Mouse (Mus musculus): Measurements from ENCODE around the gene Bcdin3d. TPM values are rescaled to one million over a fixed set of nuclear protein-coding genes. Genes with fewer than 3 reads are reported as not detected.

Bcdin3d gene
- total and polyA plus RNA-seq, 3 experiments, result 7.8 to 31.3 (median 13.7) TPM

- Histone ChIP-seq H3K27ac (ENCODE audit: control insufficient read depth, low read depth, low read length) (no peak overlapping the region), H3K9me3 (replicated peaks; ENCODE audit: insufficient read depth, low read length) (no peaks in the 10 kb centered on the region), H3K79me2 (ENCODE audit: control insufficient read depth, insufficient read depth, low read length, poor library complexity) (peaks cover 5% of the 10 kb centered on the region), H3K4me1 (ENCODE audit: control insufficient read depth in 1 of 2, insufficient read depth in 2 of 2, low read length in 2 of 2) (peaks cover 0 to 15% of the 10 kb centered on the region in 2 experiments; a peak in 2 of 4 replicates), H3K4me3 (ENCODE audit: control insufficient read depth in 1 of 2, insufficient read depth in 1 of 2, low read depth in 2 of 2, low read length in 2 of 2) (no peak overlapping the region), H3K9ac (ENCODE audit: control insufficient read depth, low read depth, low read length, poor library complexity, severe bottlenecking) (no peak overlapping the region), H3K36me3 (ENCODE audit: control insufficient read depth in 1 of 2, insufficient read depth in 2 of 2, low read length in 2 of 2) (peaks cover 0 to 15% of the 10 kb centered on the region in 2 experiments; a peak in 2 of 4 replicates), H3K27me3 (ENCODE audit: control insufficient read depth in 1 of 2, insufficient read depth in 2 of 2, low read length in 2 of 2) (no peaks in the 10 kb centered on the region)
- DNase-seq (ENCODE audit: low read depth, low spot score), result no peak
- TF ChIP-seq UBTF (IDR thresholded peaks at IDR 0.05; ENCODE audit: borderline replicate concordance, insufficient read depth, low read depth, low read length), result no peak
- no peak for TF ChIP-seq RCOR1 (IDR thresholded peaks at IDR 0.05; ENCODE audit: low read depth, low read length)
- TF ChIP-seq HCFC1 (IDR thresholded peaks at IDR 0.05; ENCODE audit: low read depth, low read length), result no peak
- TF ChIP-seq E2F4 (IDR thresholded peaks at IDR 0.05; ENCODE audit: borderline replicate concordance, low read depth, low read length), result no peak
- TF ChIP-seq MEF2A (IDR thresholded peaks at IDR 0.05; ENCODE audit: extremely low read depth, insufficient replicate concordance, low read depth, low read length, poor library complexity, severe bottlenecking), result no peak
- TF ChIP-seq ZMIZ1 (IDR thresholded peaks at IDR 0.05; ENCODE audit: low read depth, low read length), result no peak
- TF ChIP-seq KAT2A (conservative IDR thresholded peaks at IDR 0.05; ENCODE audit: low read depth, low read length), result no peak
- no peak for TF ChIP-seq MXI1 (IDR thresholded peaks at IDR 0.05; ENCODE audit: low read depth, low read length)
- no peak for TF ChIP-seq ELF1 (IDR thresholded peaks at IDR 0.05; ENCODE audit: low read depth, low read length)
- TF ChIP-seq EP300 (IDR thresholded peaks at IDR 0.05; ENCODE audit: low read depth in 1 of 2, low read length in 2 of 2), result no peak
These were observed 4.2 kb downstream of the Bcdin3d start for GRCm38 (mm10) chr15:99470224-99470761.

- H3K27me3 ChIP-seq (ENCODE audit: control insufficient read depth in 1 of 2, insufficient read depth in 2 of 2, low read length in 2 of 2), result no peaks in the 10 kb centered on the region
- H3K9ac ChIP-seq (ENCODE audit: control insufficient read depth, low read depth, low read length, poor library complexity, severe bottlenecking), result no peak overlapping the region
- H3K4me1 ChIP-seq (ENCODE audit: control insufficient read depth in 1 of 2, insufficient read depth in 2 of 2, low read length in 2 of 2), result peaks cover 0 to 9% of the 10 kb centered on the region in 2 experiments; a peak in 2 of 4 replicates
- H3K9me3 ChIP-seq (replicated peaks; ENCODE audit: insufficient read depth, low read length), result no peaks in the 10 kb centered on the region
- peaks cover 0 to 10% of the 10 kb centered on the region in 2 experiments; a peak in 2 of 4 replicates for H3K36me3 ChIP-seq (ENCODE audit: control insufficient read depth in 1 of 2, insufficient read depth in 2 of 2, low read length in 2 of 2)
- H3K27ac ChIP-seq (ENCODE audit: control insufficient read depth, low read depth, low read length), result no peak overlapping the region
- peaks cover 5% of the 10 kb centered on the region for H3K79me2 ChIP-seq (ENCODE audit: control insufficient read depth, insufficient read depth, low read length, poor library complexity)
- TF ChIP-seq ZMIZ1 (IDR thresholded peaks at IDR 0.05; ENCODE audit: low read depth, low read length), result no peak
- TF ChIP-seq GABPA (IDR thresholded peaks at IDR 0.05; ENCODE audit: low read depth, low read length), result no peak
- TF ChIP-seq POLR2AphosphoS5 (IDR thresholded peaks at IDR 0.05; ENCODE audit: borderline replicate concordance, low read depth, low read length), result no peak
- TF ChIP-seq CTCF (IDR thresholded peaks at IDR 0.05 in 2 of 3, conservative IDR thresholded peaks at IDR 0.05 in 1 of 3; ENCODE audit: control insufficient read depth in 1 of 3, insufficient read depth in 1 of 3, low read depth in 2 of 3, low read length in 3 of 3, poor library complexity in 1 of 3, severe bottlenecking in 1 of 3), result no peak
- no peak for TF ChIP-seq MYC (IDR thresholded peaks at IDR 0.05; ENCODE audit: low read depth, low read length)
- TF ChIP-seq POLR2AphosphoS2 (IDR thresholded peaks at IDR 0.05; ENCODE audit: low read length), result no peak
- TF ChIP-seq MYB (IDR thresholded peaks at IDR 0.05; ENCODE audit: low read depth, low read length), result no peak
- TF ChIP-seq SIN3A (IDR thresholded peaks at IDR 0.05; ENCODE audit: low read length), result no peak
- TF ChIP-seq UBTF (IDR thresholded peaks at IDR 0.05; ENCODE audit: borderline replicate concordance, insufficient read depth, low read depth, low read length), result no peak
- TF ChIP-seq USF1 (IDR thresholded peaks at IDR 0.05; ENCODE audit: low read depth, low read length), result no peak
- no peak for DNase-seq (ENCODE audit: low read depth, low spot score)
- H3K4me3 ChIP-seq (ENCODE audit: control insufficient read depth in 1 of 2, insufficient read depth in 1 of 2, low read depth in 2 of 2, low read length in 2 of 2), result no peak overlapping the region
These were observed 4.8 kb downstream of the Bcdin3d start for GRCm38 (mm10) chr15:99469736-99470135.
